Mouse (Mus musculus) bone marrow macrophage, adult 2 months (primary cell): ENCODE results near the gene Smg7. TPM values are rescaled to one million over a fixed set of nuclear protein-coding genes. Genes with fewer than 3 reads are reported as not detected.

Experiments used
- H3K27ac ChIP-seq: 2 replicates; pipeline ENCODE4 v1.5.1; 2012; ENCODE audit warnings: low read depth, low read length; ENCODE audit not compliant: insufficient read depth
- H3K4me1 ChIP-seq: 2 replicates; pipeline ENCODE4 v1.6.1; 2012; ENCODE audit warnings: low read length; ENCODE audit not compliant: control insufficient read depth, insufficient read depth
- H3K4me3 ChIP-seq: 2 replicates; pipeline ENCODE4 v1.5.1; 2012; ENCODE audit warnings: mild to moderate bottlenecking, low read length, moderate library complexity; ENCODE audit not compliant: insufficient read depth
- CTCF ChIP-seq: IDR thresholded peaks from 2 replicates; pipeline ENCODE4 v1.5.1; 2012; ENCODE audit warnings: low read depth, mild to moderate bottlenecking, low read length, moderate library complexity
- POLR2A ChIP-seq: IDR thresholded peaks from 2 replicates; pipeline ENCODE4 v1.6.1; 2012; ENCODE audit warnings: mild to moderate bottlenecking, low read depth, low read length, borderline replicate concordance
- polyA plus RNA-seq: library from polyadenylated mRNA; stranded (reverse); fragments of >200 nt; gene quantifications from 2 replicates; pipeline ENCODE4 v1.2.4, GENCODE M21; 2012; ENCODE audit not compliant: missing spikeins, insufficient read depth, insufficient read length

The Smg7 gene
- polyA plus RNA-seq, 1 experiment: 31.9 TPM

DNA sequence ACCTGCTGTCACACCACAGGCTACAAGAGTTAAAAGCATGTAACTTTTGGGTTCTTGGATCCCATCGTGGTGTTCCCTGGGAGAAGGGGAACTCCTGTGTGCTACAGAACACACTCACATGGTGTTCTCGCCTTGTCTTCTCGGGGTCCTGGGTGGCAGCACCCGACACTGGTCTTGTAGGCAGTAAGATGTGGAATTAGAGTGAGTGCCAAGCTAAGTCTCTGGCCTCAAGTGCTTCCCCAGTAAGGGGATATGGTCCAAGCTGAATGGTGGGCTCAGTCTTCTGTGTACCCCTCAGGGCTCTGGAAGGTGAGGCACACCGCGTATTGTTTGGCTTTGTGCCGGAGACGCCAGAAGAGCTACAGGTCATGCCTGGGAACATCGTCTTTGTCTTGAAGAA lies 72.4 kb downstream of the Smg7 start:
- H3K4me1 ChIP-seq: peaks cover 13% of the 10 kb centered on the region
- H3K27ac ChIP-seq: no peak overlapping the region
- H3K4me3 ChIP-seq: no peak overlapping the region
- TF ChIP-seq POLR2A (no peak), CTCF (no peak)

DNA sequence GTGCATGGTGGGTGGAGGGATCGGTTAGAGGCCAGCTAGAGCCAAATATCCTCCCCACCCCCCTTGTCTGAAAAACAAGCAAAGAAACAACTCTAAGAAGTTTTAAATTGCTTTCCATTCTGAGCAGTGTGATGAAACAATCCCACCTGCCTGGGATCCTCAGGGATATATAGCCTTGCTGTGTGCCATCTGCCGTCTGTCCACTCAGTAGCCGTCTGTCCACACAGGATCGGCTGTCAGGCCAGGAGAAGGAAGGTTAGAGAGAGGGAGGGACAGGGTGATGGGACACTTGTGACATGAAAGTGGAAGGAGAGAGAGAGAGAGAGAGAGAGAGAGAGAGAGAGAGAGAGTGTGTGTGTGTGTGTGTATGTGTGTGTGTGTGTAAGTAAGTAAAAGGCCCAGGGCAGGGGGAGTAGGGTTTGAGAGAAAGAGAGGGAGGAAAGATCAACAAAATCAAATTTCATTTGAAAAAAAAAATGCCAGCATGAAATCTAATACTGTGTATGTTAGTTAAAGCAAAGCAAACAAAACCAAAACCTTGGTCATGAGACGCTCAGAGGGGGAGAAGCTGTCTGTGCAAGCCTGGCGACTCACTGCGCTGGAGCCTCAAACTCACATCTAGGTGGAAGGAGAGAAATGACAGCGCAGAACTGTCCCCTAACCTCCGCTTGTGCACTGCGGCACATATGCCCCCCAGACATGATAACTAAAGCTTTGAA lies 73.7 kb downstream of the Smg7 start:
- Histone ChIP-seq H3K4me3 (no peak overlapping the region), H3K4me1 (peaks cover 13% of the 10 kb centered on the region), H3K27ac (no peak overlapping the region)
- TF ChIP-seq POLR2A (no peak), CTCF (no peak)

DNA sequence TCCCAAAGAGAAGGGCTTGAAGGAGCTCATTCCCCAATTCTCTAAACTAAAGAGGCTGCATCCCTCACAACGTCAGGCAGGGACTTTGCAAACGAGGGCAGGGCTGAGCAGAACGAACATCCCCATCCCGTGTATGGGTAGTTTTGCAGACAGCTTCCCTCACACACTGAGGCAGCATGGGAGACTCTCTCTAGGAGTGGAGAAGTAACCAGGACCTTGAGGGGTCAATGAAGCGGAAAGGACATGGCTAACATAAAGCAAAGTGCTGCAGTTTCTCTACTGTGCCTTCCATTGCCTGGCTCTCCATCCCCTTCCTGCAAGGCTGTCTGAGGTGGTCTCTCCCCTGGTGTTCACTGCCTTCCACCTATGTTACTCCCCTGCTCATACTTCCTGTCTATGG lies 74.3 kb downstream of the Smg7 start:
- no peak for TF ChIP-seq CTCF
- Histone ChIP-seq H3K4me1 (peaks cover 13% of the 10 kb centered on the region), H3K27ac (no peak overlapping the region), H3K4me3 (no peak overlapping the region)

DNA sequence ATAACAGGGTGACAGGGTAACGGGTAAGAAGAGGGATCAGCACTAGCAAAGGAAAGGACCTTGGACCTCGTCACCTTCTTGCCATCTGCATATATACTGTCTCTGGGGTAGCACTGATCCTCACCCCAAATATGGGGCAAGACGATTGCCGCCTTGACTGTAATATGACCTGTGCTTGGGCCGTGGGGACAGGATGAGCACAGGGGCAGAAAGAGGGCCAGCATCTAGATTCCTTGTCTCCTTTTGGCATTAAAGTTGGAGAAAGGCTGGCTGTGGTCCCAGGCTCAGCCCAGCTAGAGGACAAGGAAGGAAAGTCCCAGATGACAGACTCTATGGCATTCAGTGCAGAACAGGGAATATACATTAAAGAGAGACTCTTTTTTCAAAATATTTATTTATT lies 76.0 kb downstream of the Smg7 start:
- TF ChIP-seq CTCF (no peak), POLR2A (no peak)
- Histone ChIP-seq H3K27ac (no peak overlapping the region), H3K4me3 (no peak overlapping the region), H3K4me1 (no peaks in the 10 kb centered on the region)

DNA sequence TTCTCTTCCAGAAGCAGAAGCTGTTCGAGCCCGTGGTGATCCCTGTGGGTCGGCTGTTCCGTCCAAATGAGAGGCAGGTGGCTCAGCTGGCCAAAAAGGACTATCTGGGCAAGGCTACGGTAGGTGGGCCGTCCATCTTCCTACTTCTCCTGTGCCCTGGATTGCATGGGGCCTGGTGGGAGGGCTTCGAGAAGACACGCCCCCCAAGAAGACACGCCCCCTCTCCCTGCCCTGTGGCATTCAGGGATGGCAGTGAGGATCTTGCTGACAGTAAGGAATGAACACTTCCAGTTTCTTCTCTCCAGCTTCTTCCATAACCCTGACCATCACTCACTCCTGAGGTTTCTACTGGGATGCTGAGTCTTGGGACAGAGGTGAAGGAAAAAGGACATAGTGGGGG lies 78.2 kb downstream of the Smg7 start:
- TF ChIP-seq CTCF (no peak), POLR2A (no peak)

DNA sequence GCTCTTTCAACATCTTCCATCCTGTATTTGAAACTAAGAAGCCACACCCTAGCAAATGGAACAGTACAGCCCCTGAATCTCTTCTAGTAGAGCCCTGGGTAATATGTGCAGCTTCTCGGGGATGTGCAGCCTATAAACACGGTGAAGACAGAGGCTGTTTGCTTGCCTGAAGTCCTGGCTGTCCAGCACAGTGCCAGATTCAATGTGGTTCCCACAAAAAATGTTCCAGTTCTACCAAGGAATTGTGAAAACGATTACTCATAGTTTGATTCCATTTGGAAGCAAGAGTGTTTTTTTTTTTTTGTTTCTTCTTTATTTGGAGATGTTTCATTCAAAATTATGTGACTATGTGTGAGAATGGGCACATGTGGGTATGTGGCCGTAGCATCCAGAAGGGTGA lies 80.7 kb downstream of the Smg7 start:
- Histone ChIP-seq H3K4me3 (no peak overlapping the region), H3K4me1 (no peaks in the 10 kb centered on the region), H3K27ac (no peak overlapping the region)
- TF ChIP-seq CTCF (no peak), POLR2A (no peak)

More for the DNA sequence above, 78.2 kb downstream of the Smg7 start:
- H3K4me1 ChIP-seq: no peaks in the 10 kb centered on the region
- H3K4me3 ChIP-seq: no peak overlapping the region
- H3K27ac ChIP-seq: no peak overlapping the region

DNA sequence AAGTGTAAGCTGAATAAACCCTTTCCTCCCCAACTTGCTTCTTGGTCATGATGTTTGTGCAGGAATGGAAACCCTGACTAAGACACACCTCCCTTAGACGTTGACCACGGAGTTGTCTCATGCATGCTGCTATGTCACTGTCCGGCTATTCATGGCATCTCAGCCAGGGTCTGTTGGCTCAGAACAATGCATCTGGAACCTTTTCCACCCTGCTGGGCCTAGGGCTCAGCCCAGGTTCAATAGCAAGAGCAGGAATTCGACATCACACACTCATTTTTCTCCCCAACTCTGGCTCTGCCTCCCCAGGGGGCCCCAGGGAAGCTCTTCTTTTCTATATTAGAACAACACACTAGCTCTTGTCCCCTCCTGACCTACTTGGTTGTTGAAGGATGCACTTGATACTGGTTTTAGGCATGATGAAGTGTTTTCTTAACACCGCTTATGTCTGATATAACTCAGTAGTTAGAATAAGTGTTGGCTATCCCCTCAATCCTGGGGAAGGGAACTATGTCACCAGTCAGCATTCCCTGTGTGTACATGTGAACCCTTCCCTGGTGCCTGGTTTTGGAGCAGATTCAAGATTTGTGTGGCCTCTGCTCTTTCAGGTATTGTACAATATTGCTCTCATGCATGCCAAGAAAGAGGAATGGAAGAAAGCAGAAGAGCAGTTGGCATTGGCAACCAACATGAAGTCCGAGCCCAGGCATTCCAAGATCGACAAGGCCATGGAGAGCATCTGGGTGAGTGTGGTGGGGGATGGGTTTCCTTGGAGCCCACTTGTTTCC lies 81.3 kb downstream of the Smg7 start:
- TF ChIP-seq CTCF: no peak
- no peak for TF ChIP-seq POLR2A
- Histone ChIP-seq H3K27ac (no peak overlapping the region), H3K4me3 (no peak overlapping the region), H3K4me1 (no peaks in the 10 kb centered on the region)

DNA sequence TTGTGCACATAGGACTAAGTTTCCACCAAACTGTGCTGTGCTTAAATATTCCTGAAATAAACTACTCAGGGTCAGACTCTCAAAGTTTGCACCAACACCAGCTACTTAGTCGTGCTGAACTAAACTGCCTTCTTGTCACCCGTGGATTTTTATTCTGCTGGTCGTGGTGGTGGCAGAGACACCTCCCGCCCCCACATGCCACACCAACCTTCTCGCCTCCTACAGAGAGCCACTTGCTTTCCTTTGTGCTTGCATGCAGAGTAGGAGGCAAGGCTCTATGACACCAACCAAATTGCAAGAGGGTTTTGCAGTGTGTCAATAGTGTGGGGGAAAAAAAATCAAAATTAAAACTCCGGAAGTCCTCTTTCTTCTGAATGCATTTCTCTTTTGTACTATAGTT lies 82.9 kb downstream of the Smg7 start:
- Histone ChIP-seq H3K4me1 (peaks cover 6% of the 10 kb centered on the region; the same call in 1 of the 2 replicates), H3K27ac (no peak overlapping the region), H3K4me3 (no peak overlapping the region)
- TF ChIP-seq CTCF: no peak
- no peak for TF ChIP-seq POLR2A

DNA sequence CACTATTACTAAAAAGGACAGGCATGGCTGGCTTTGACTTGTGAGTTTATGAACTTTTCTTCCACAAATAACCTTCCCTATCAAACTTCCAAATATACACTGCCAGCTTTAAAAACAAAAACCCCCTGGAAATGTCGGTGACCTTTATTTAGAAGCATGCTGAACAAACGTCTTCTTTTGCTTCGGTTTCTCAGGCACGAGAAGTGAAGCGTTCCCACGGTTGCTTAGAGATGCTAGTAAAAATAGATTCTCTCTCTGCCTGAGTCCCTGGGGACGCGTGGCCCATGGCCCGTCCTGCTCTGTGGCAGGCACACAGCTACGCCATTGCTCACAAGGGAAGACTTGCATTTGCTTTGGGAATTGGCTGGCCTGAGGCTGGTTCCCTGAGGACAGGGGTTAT lies 84.7 kb downstream of the Smg7 start:
- H3K4me1 ChIP-seq: peaks cover 22% of the 10 kb centered on the region

DNA sequence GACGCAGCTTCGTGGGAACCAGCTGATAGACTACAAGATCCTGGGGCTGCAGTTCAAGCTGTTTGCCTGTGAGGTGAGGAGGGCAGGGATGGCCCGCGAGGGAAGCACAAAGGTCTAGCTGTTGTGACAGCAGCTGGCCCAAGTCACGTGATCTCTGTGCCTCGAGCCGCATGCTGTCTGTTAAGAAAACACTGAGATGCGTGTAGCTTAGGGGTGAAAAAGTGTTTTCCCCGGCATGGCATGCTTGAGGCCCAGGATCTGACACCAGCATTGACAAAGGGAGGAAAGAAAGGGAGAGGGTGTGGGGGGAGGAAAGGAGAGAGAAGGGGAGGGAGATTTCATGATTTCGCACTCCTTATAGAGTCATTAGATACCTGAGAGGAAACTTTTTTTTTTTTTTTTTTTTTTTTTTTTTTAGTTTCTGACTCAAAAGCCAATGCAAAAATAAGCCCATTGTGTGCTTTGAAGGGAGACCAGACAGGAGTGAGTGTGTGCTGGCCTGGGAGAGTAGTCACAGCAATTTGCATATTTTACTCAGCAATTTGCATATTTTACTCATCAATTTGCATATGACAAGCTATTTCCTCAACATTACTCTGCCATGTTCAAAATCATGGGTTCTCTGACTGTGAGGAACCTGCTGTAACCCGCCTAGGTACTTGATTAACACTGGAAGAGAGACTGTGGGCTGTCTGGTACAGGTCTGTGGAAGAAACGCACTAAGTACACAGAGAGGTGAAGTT lies 85.2 kb downstream of the Smg7 start:
- Histone ChIP-seq H3K27ac (no peak overlapping the region), H3K4me1 (peaks cover 22% of the 10 kb centered on the region)

More for the DNA sequence above, 84.7 kb downstream of the Smg7 start:
- Histone ChIP-seq H3K4me3 (no peak overlapping the region), H3K27ac (no peak overlapping the region)
- TF ChIP-seq POLR2A (no peak), CTCF (no peak)

More for the DNA sequence above, 85.2 kb downstream of the Smg7 start:
- H3K4me3 ChIP-seq: no peak overlapping the region
- no peak for TF ChIP-seq CTCF
- TF ChIP-seq POLR2A: no peak
